In genomic region chr10:79664131-79664665, GRCm38 (mm10) we compare ENCODE assay signal across 8 mouse cellular contexts. TPM values are rescaled to one million over a fixed set of nuclear protein-coding genes. Genes with fewer than 3 reads are reported as not detected.
DNase-seq lines count a peak whose midpoint lies in the region; ATAC-seq lines count a peak whose summit lies in the region.

Gene Madcam1, plus strand, starts transcription at chr10:79664559.

- H3K4me2 ChIP-seq in hindbrain, embryonic 14.5 days (replicated peaks) = no peak within 1 kb of the TSS
- H3K4me2 ChIP-seq in stomach, embryonic 15.5 days = peak within 1 kb of the TSS; percentile 8

- H3K36me3 ChIP-seq in hindbrain, embryonic 14.5 days (replicated peaks; ENCODE audit: control insufficient read depth, insufficient read depth) = no peaks in the 10 kb centered on the region
- no peaks in the 10 kb centered on the region for H3K36me3 ChIP-seq in stomach, embryonic 15.5 days

- H3K4me1 ChIP-seq in hindbrain, embryonic 14.5 days (replicated peaks; ENCODE audit: control insufficient read depth, insufficient read depth, low read length) = peaks cover 6% of the 10 kb centered on the region; the same call in 1 of the 2 replicates
- 0 out of 2 replicates have a peak, but pooled peaks cover 4% of the 10 kb centered on the region for H3K4me1 ChIP-seq in stomach, embryonic 15.5 days

- no peak within 1 kb of the TSS for H3K27ac ChIP-seq in hindbrain, embryonic 14.5 days
- no peak within 1 kb of the TSS for H3K27ac ChIP-seq in stomach, embryonic 15.5 days

- no peak within 1 kb of the TSS for H3K4me3 ChIP-seq in hindbrain, embryonic 14.5 days (replicated peaks; ENCODE audit: low read length)
- peak within 1 kb of the TSS; percentile 13; the same call in 1 of the 2 replicates for H3K4me3 ChIP-seq in stomach, embryonic 15.5 days (replicated peaks)

- H3K9ac ChIP-seq in hindbrain, embryonic 14.5 days = no peak within 1 kb of the TSS
- no peak within 1 kb of the TSS for H3K9ac ChIP-seq in stomach, embryonic 15.5 days

- 14% methylated on average over 13 of the region's 13 CpGs for WGBS in hindbrain, embryonic 14.5 days
- WGBS in stomach, embryonic 15.5 days = 12% methylated on average over 13 of the region's 13 CpGs

- DNase-seq in frontal cortex, postnatal 10 days (ENCODE audit: low spot score in 2 of 2) = peak; percentile 31 to 65
- peak; percentile 33 for DNase-seq in adipocyte (ENCODE audit: low spot score)
- DNase-seq in embryo, embryonic 10 days (ENCODE audit: low spot score) = peak; percentile 85
- peak; percentile 71 for DNase-seq in hindbrain, embryonic 14.5 days (ENCODE audit: low spot score)
- DNase-seq in left cerebral cortex, postnatal 4 days = peak; percentile 82

- H3K9me3 ChIP-seq in hindbrain, embryonic 14.5 days (ENCODE audit: control insufficient read depth, low read length) = no peaks in the 10 kb centered on the region
- H3K9me3 ChIP-seq in stomach, embryonic 15.5 days = no peaks in the 10 kb centered on the region

- H3K27me3 ChIP-seq in hindbrain, embryonic 14.5 days (ENCODE audit: control insufficient read depth, insufficient read depth, low read length) = no peaks in the 10 kb centered on the region
- H3K27me3 ChIP-seq in stomach, embryonic 15.5 days (replicated peaks) = no peaks in the 10 kb centered on the region

- ATAC-seq in frontal cortex, adult (ENCODE audit: low TSS enrichment) = no peak
- ATAC-seq in hindbrain, embryonic 14.5 days (ENCODE audit: low FRiP score) = no peak
- peak; percentile 32; the same call in 1 of the 2 replicates for ATAC-seq in monocyte, adult 5-6 weeks (replicated peaks; ENCODE audit: insufficient number of reproducible peaks, low FRiP score, low TSS enrichment, poor library complexity, severe bottlenecking)
- no peak for ATAC-seq in stomach, embryonic 15.5 days (ENCODE audit: insufficient read depth, low FRiP score, low read depth)

- intact Hi-C loops in left cerebral cortex, postnatal 4 days (cut with DNase I) = loop anchor here (10.0 kb wide), 1 partner anchor 909 kb away; the partner anchor contains the start of gene Ccdc105

RNA-seq across cellular contexts. Expression of gene Madcam1, which starts in this region (rescaled TPM):
- 0.68 and 1.2 TPM in 2 replicates for polyA plus RNA-seq in hindbrain, embryonic 14.5 days (2014; fragmentation: Nextera tagmentation; extraction: Ambion mirVana)
- total RNA-seq in left cerebral cortex, postnatal 4 days (2021) = under 1 TPM; 0.72 to 0.84 TPM
- total RNA-seq in monocyte, adult 5-6 weeks (2017) = not detected in 3 replicates
- polyA plus RNA-seq in stomach, embryonic 15.5 days (2015; fragmentation: Nextera tagmentation; extraction: Ambion mirVana) = 36.4 and 41.1 TPM in 2 replicates

Comparison
In these comparisons a context has a peak if more than half of its experiments do, and no peak if none do; other contexts are left out.
1. RNA of gene Madcam1 (polyA plus RNA-seq): 36.4 to 41.1 TPM in stomach, embryonic 15.5 days; 0.68 to 1.2 TPM in hindbrain, embryonic 14.5 days; every median in the first group is over 10 times any median in the second.
2. Peak in DNase-seq in left cerebral cortex, postnatal 4 days; RNA of the gene not detected or under 1 TPM.
3. Peak in ATAC-seq in monocyte, adult 5-6 weeks; RNA of the gene not detected or under 1 TPM.
4. DNase-seq: peak in every context shown above with its lines; median percentile 85 in embryo, embryonic 10 days; 82 in left cerebral cortex, postnatal 4 days; 71 in hindbrain, embryonic 14.5 days; 48 in frontal cortex, postnatal 10 days; 33 in adipocyte.